Comparison of ENCODE assay signal across 8 mouse cellular contexts in the genomic region with DNA sequence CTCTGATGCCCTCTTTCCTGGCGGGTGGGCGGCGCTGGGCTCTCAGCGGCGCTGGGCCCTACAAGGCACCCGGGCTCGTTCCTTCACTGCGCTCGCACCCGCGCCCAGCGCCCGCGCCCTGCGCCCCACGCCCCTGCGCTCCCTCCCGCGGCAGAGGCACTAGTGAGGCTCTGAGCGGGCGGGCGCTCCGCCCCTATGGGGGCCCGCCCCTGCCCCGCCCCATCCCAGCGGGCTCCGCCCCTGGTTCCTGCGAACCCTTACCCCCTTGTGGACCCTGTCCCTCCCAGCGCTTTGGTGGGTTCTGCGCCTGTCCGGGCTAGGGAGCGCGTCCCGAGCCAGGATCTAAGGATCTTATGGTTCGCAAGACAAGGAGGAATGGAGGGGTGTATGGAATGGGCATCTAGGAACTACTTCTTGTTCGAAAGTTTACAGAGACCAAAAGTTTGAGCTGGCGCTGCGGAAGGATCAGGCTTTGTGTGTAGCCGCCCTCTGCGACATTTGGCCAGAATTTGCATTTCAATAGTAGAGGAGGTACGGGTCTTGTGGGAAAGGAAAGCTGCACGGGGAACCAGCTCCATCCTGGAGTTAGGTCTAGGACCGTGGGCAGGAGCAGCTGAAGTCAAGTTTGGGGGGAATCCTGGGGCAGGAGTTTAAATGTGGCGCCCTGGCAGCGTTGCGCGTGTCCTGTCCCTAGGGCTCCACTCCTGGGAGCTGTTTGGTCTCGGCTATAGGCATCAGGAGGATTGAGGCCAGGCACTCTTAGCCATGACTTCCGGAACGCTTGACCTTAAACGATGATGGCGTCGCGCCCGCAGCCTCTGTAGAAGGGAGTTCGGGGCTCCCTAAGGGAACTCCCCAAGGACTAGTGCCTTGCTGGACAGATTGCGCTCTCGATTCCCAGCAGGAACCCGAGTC. TPM values are rescaled to one million over a fixed set of nuclear protein-coding genes. Genes with fewer than 3 reads are reported as not detected.
DNase-seq lines count a peak whose midpoint lies in the region; ATAC-seq and TF ChIP-seq lines count a peak whose summit lies in the region.

No protein-coding gene starts in this region.

- peaks cover 19% of the 10 kb centered on the region for H3K27me3 ChIP-seq in embryonic facial prominence, embryonic 13.5 days
- peaks cover 9% of the 10 kb centered on the region; the same call in 1 of the 2 replicates for H3K27me3 ChIP-seq in heart, embryonic 15.5 days
- no peaks in the 10 kb centered on the region for H3K27me3 ChIP-seq in kidney, postnatal 0 days (ENCODE audit: insufficient read depth, low read length)

- 0 out of 2 replicates have a peak, but pooled peaks have one; percentile 31 for TF ChIP-seq POLR2A in olfactory bulb, adult 2 months (IDR thresholded peaks at IDR 0.05; ENCODE audit: insufficient read depth, low read depth, low read length)

- H3K9ac ChIP-seq in embryonic facial prominence, embryonic 13.5 days, result peak overlapping the region; percentile 87
- H3K9ac ChIP-seq in heart, embryonic 15.5 days, result peak overlapping the region; percentile 82
- H3K9ac ChIP-seq in kidney, postnatal 0 days (ENCODE audit: low read depth, low read length), result peak overlapping the region; percentile 86

- peak overlapping the region; percentile 92 for H3K4me2 ChIP-seq in embryonic facial prominence, embryonic 13.5 days
- peak overlapping the region; percentile 90 for H3K4me2 ChIP-seq in heart, embryonic 15.5 days
- H3K4me2 ChIP-seq in kidney, postnatal 0 days (ENCODE audit: low read length), result peak overlapping the region; percentile 89

- H3K4me1 ChIP-seq in embryonic facial prominence, embryonic 13.5 days, result peaks cover 84% of the 10 kb centered on the region
- peaks cover 87% of the 10 kb centered on the region for H3K4me1 ChIP-seq in heart, embryonic 15.5 days (replicated peaks)
- H3K4me1 ChIP-seq in kidney, postnatal 0 days (replicated peaks; ENCODE audit: insufficient read depth, low read length), result peaks cover 67% of the 10 kb centered on the region
- H3K4me1 ChIP-seq in olfactory bulb, adult 2 months (ENCODE audit: control insufficient read depth, insufficient read depth, low read length), result peaks cover 61% of the 10 kb centered on the region

- WGBS in embryonic facial prominence, embryonic 13.5 days, result 3% methylated on average over 50 of the region's 59 CpGs
- WGBS in heart, embryonic 15.5 days, result 3% methylated on average over 57 of the region's 59 CpGs
- 3% methylated on average over 54 of the region's 59 CpGs for WGBS in kidney, postnatal 0 days
- 9% methylated on average over 59 of the region's 59 CpGs for WGBS in olfactory bulb, adult 2 months

- peak; percentile 33; the same call in 1 of the 2 replicates for TF ChIP-seq CTCF in kidney, postnatal 0 days (IDR thresholded peaks at IDR 0.05; ENCODE audit: low read depth)
- TF ChIP-seq CTCF in olfactory bulb, adult 2 months (IDR thresholded peaks at IDR 0.05; ENCODE audit: insufficient read depth, low read depth, low read length), result no peak

- peak overlapping the region; percentile 78 for H3K4me3 ChIP-seq in embryonic facial prominence, embryonic 13.5 days
- H3K4me3 ChIP-seq in heart, embryonic 15.5 days, result peak overlapping the region; percentile 81
- peak overlapping the region; percentile 80 for H3K4me3 ChIP-seq in kidney, postnatal 0 days (replicated peaks; ENCODE audit: low read depth, low read length)
- peak overlapping the region; percentile 54 for H3K4me3 ChIP-seq in olfactory bulb, adult 2 months (ENCODE audit: insufficient read depth, low read depth, low read length)

- peak; percentile 85 for ATAC-seq in embryonic facial prominence, embryonic 13.5 days (ENCODE audit: insufficient number of reproducible peaks, insufficient read depth, low FRiP score, low TSS enrichment, low read depth)
- ATAC-seq in heart, embryonic 15.5 days (replicated peaks; ENCODE audit: insufficient number of reproducible peaks, insufficient read depth, low FRiP score, low read depth), result peak; percentile 82
- ATAC-seq in kidney, postnatal 0 days (replicated peaks; ENCODE audit: low FRiP score, low read depth), result peak; percentile 84

- peak; percentile 74 for DNase-seq in left cerebral cortex, postnatal 4 days
- DNase-seq in left cerebral cortex, adult 9 months (ENCODE audit: low spot score in 2 of 2), result no peak
- DNase-seq in kidney, postnatal 0 days (ENCODE audit: low spot score), result peak; percentile 89
- DNase-seq in lung, postnatal 10 days, result peak; percentile 89
- DNase-seq in thymus, postnatal 25 days, result peak; percentile 93

- H3K9me3 ChIP-seq in embryonic facial prominence, embryonic 13.5 days, result no peaks in the 10 kb centered on the region
- H3K9me3 ChIP-seq in heart, embryonic 15.5 days (replicated peaks), result no peaks in the 10 kb centered on the region
- H3K9me3 ChIP-seq in kidney, postnatal 0 days (replicated peaks; ENCODE audit: low read length), result no peaks in the 10 kb centered on the region

- H3K36me3 ChIP-seq in embryonic facial prominence, embryonic 13.5 days, result no peaks in the 10 kb centered on the region
- H3K36me3 ChIP-seq in heart, embryonic 15.5 days, result no peaks in the 10 kb centered on the region; the same call in 1 of the 2 replicates
- H3K36me3 ChIP-seq in kidney, postnatal 0 days (ENCODE audit: insufficient read depth, low read length), result no peaks in the 10 kb centered on the region

- intact Hi-C loops in left cerebral cortex, postnatal 4 days (cut with DNase I), result no loop called here

- peak overlapping the region; percentile 78 for H3K27ac ChIP-seq in embryonic facial prominence, embryonic 13.5 days
- peak overlapping the region; percentile 86 for H3K27ac ChIP-seq in heart, embryonic 15.5 days
- H3K27ac ChIP-seq in kidney, postnatal 0 days, result peak overlapping the region; percentile 84
- peak overlapping the region; percentile 13; the same call in 1 of the 2 replicates for H3K27ac ChIP-seq in olfactory bulb, adult 2 months (ENCODE audit: insufficient read depth, low read depth, low read length)

RNA-seq across cellular contexts. Expression of gene Notch1, which starts 12.5 kb away (rescaled TPM):
- 10 to 100 TPM; 39.5 to 42.1 TPM for total RNA-seq in left cerebral cortex, postnatal 4 days (2021)
- polyA plus RNA-seq in embryonic facial prominence, embryonic 13.5 days (2015; fragmentation: Nextera tagmentation; extraction: Ambion mirVana), result 17.3 and 17.8 TPM in 2 replicates
- 10.8 and 24.2 TPM in 2 replicates for polyA plus RNA-seq in heart, embryonic 15.5 days (2015; fragmentation: Nextera tagmentation; extraction: Ambion mirVana)
- 12.1 and 12.9 TPM in 2 replicates for polyA plus RNA-seq in kidney, postnatal 0 days (2015; fragmentation: Nextera tagmentation; extraction: Ambion mirVana)
- 48.1 TPM in 1 of 2 replicates, not detected in the other for polyA plus RNA-seq in olfactory bulb, adult 2 months (2012; ENCODE audit: insufficient read depth, insufficient read length, low replicate concordance, missing spikeins)

RNA-seq across cellular contexts. Expression of gene Sec16a, which starts 58.9 kb away (rescaled TPM):
- 10 to 100 TPM; 52.3 to 52.6 TPM for total RNA-seq in left cerebral cortex, postnatal 4 days (2021)
- polyA plus RNA-seq in embryonic facial prominence, embryonic 13.5 days (2015; fragmentation: Nextera tagmentation; extraction: Ambion mirVana), result 22.7 and 27.9 TPM in 2 replicates
- polyA plus RNA-seq in heart, embryonic 15.5 days (2015; fragmentation: Nextera tagmentation; extraction: Ambion mirVana), result 10.5 and 14.5 TPM in 2 replicates
- polyA plus RNA-seq in kidney, postnatal 0 days (2015; fragmentation: Nextera tagmentation; extraction: Ambion mirVana), result 16.4 and 16.6 TPM in 2 replicates
- 122 TPM in 1 of 2 replicates, not detected in the other for polyA plus RNA-seq in olfactory bulb, adult 2 months (2012; ENCODE audit: insufficient read depth, insufficient read length, low replicate concordance, missing spikeins)

Comparison
In these comparisons a context has a peak if more than half of its experiments do, and no peak if none do; other contexts are left out.
1. DNase-seq: peak in left cerebral cortex, postnatal 4 days (single experiment), kidney, postnatal 0 days (single experiment), lung, postnatal 10 days (single experiment) and thymus, postnatal 25 days (single experiment); none in left cerebral cortex, adult 9 months (0 of 2).
2. H3K27ac ChIP-seq: peak in every context shown above with its lines; median percentile 86 in heart, embryonic 15.5 days; 84 in kidney, postnatal 0 days; 78 in embryonic facial prominence, embryonic 13.5 days; 13 in olfactory bulb, adult 2 months.
3. Peak in every context shown above with its lines, with median percentiles within 50 percentile points of each other: ATAC-seq, H3K4me2 ChIP-seq, H3K4me3 ChIP-seq and H3K9ac ChIP-seq.